Mouse (Mus musculus) left cerebral cortex, postnatal 25 days (tissue): ENCODE measurements around the gene Chad. TPM values are rescaled to one million over a fixed set of nuclear protein-coding genes. Genes with fewer than 3 reads are reported as not detected.

ENCODE experiments used
- DNase-seq, 2 experiments: peaks; one replicate each; pipeline ENCODE4 v3.0.0; 2022; ENCODE audit warnings: low spot score in 2 of 2, mixed read lengths in 1 of 2
- intact Hi-C: fragments of 180-260 bp; cut with DNase I; formaldehyde crosslinking; loops from one replicate; pipeline ENCODE4 v1.15.1; 2025
- total RNA-seq, 2 experiments: library from RNA; stranded (reverse); gene quantifications; 2 replicates each; pipeline ENCODE4 v1.2.3; 2021

The Chad gene
- total RNA-seq, 2 experiments from 2014 or later = 0.21 TPM; not detected in 1

- intact Hi-C loops = no loop called here
- no peak for DNase-seq
Observed at GRCm38 (mm10) chr11:94610744-94611740, 46.2 kb downstream of the Chad start.

GRCm38 (mm10) chr11:94614603-94615002 is 49.8 kb downstream of the Chad start:
- intact Hi-C loops = loop anchor here (1.0 kb wide), 1 partner anchor 23 kb away; no protein-coding TSS in a partner anchor
- DNase-seq = no peak

- intact Hi-C loops = no loop called here
- DNase-seq = no peak
Observed at GRCm38 (mm10) chr11:94615494-94615893, 50.6 kb downstream of the Chad start.

- no peak for DNase-seq
- intact Hi-C loops = no loop called here
Observed at GRCm38 (mm10) chr11:94617646-94618045, 52.8 kb downstream of the Chad start.

Other genes starting within 250 kb of the Chad start
- gene Luc7l3, start 243.1 kb upstream of the Chad start, total RNA-seq = 100 to 1,000 TPM; 108 to 120 TPM
- gene Ankrd40, start 237.0 kb upstream of the Chad start, total RNA-seq = 100 to 1,000 TPM; 138 to 144 TPM
- gene Abcc3, start 172.1 kb upstream of the Chad start, total RNA-seq = 1 to 10 TPM; 2.0 to 2.9 TPM
- gene Cacna1g, start 90.8 kb upstream of the Chad start, total RNA-seq = 10 to 100 TPM; 83.4 to 92.5 TPM
- gene Spata20, start 78.9 kb upstream of the Chad start, total RNA-seq = under 1 TPM; 0.27 to 0.69 TPM
- gene Epn3, start 65.1 kb upstream of the Chad start, total RNA-seq = under 1 TPM; 0.73 to 0.92 TPM
- gene Mycbpap, start 43.3 kb upstream of the Chad start, total RNA-seq = 1 to 10 TPM; 2.9 to 5.3 TPM
- 10 to 100 TPM; 12.9 to 14.1 TPM for gene Rsad1, start 15.8 kb upstream of the Chad start, total RNA-seq
- gene Acsf2, start 36.8 kb downstream of the Chad start, total RNA-seq = 10 to 100 TPM; 13.6 to 16.6 TPM
- gene Lrrc59, start 64.7 kb downstream of the Chad start, total RNA-seq = 10 to 100 TPM; 84.2 to 90.4 TPM
- gene Mrpl27, start 88.7 kb downstream of the Chad start, total RNA-seq = 10 to 100 TPM; 72.1 to 74.6 TPM
- gene Eme1, start 88.9 kb downstream of the Chad start, total RNA-seq = under 1 TPM in 1 of 2 experiments, not detected in 1; 0.32 TPM
- gene Xylt2, start 112.5 kb downstream of the Chad start, total RNA-seq = 10 to 100 TPM; 21.8 to 23.7 TPM
- gene Gm11541, start 139.5 kb downstream of the Chad start, total RNA-seq = not detected
- gene Cdc34b, start 176.7 kb downstream of the Chad start, total RNA-seq = under 1 TPM in 1 of 2 experiments, not detected in 1; 0.46 TPM
- gene Tmem92, start 217.7 kb downstream of the Chad start, total RNA-seq = not detected